Mouse (Mus musculus) intestine, embryonic 16.5 days (tissue): ENCODE results near the gene Gm49486. TPM values are rescaled to one million over a fixed set of nuclear protein-coding genes. Genes with fewer than 3 reads are reported as not detected.

Experiments
- ATAC-seq: fragments of 200-750 bp; cut with Nextera tagmentation; 2 replicates; pipeline ENCODE4 v1.8.0; 2017; ENCODE audit warnings: moderate TSS enrichment, moderate library complexity
- H3K27ac ChIP-seq: fragments of 300-500 bp; sonication (generic); 2 replicates; pipeline ENCODE4 v1.5.1; 2014; ENCODE audit warnings: mild to moderate bottlenecking, low read length
- H3K27me3 ChIP-seq: fragments of 300-500 bp; sonication (generic); replicated peaks from 2 replicates; pipeline ENCODE4 v1.6.1; 2014; ENCODE audit warnings: low read length, control low read depth, mixed read lengths; ENCODE audit not compliant: control insufficient read depth, insufficient read depth
- H3K36me3 ChIP-seq: fragments of 300-500 bp; sonication (generic); 2 replicates; pipeline ENCODE4 v1.6.1; 2014; ENCODE audit warnings: low read length, control low read depth; ENCODE audit not compliant: control insufficient read depth, insufficient read depth
- H3K4me1 ChIP-seq: fragments of 300-500 bp; sonication (generic); 2 replicates; pipeline ENCODE4 v1.6.1; 2014; ENCODE audit warnings: low read length, control low read depth, mixed read lengths; ENCODE audit not compliant: control insufficient read depth, insufficient read depth
- H3K4me2 ChIP-seq: fragments of 300-500 bp; sonication (generic); 2 replicates; pipeline ENCODE4 v1.6.1; 2014; ENCODE audit warnings: low read depth, low read length, control low read depth
- H3K4me3 ChIP-seq: fragments of 300-500 bp; sonication (generic); 2 replicates; pipeline ENCODE4 v1.5.1; 2014; ENCODE audit warnings: mild to moderate bottlenecking, low read length
- H3K9ac ChIP-seq: fragments of 300-500 bp; sonication (generic); 2 replicates; pipeline ENCODE4 v1.6.1; 2014; ENCODE audit warnings: low read depth, low read length
- H3K9me3 ChIP-seq: fragments of 300-500 bp; sonication (generic); 2 replicates; pipeline ENCODE4 v1.6.1; 2016; ENCODE audit warnings: low read length, control low read depth; ENCODE audit not compliant: control insufficient read depth
- WGBS: fragments of 180-500 bp; shearing (Covaris S2); extraction: QIAGEN DNeasy Blood & Tissue Kit; methylation state at CpG from one replicate; pipeline ENCODE4 v1.1.7; 2014; 5-methylcytosine and 5-hydroxymethylcytosine counted together
- polyA plus RNA-seq: library from polyadenylated mRNA; unstranded; fragments of >200 nt; fragmentation: Nextera tagmentation; extraction: Ambion mirVana; gene quantifications from 2 replicates; pipeline ENCODE4 v1.2.1, GENCODE M21; 2015

Gene Gm49486
- 0.29 and 0.32 TPM in 2 replicates for polyA plus RNA-seq

DNA sequence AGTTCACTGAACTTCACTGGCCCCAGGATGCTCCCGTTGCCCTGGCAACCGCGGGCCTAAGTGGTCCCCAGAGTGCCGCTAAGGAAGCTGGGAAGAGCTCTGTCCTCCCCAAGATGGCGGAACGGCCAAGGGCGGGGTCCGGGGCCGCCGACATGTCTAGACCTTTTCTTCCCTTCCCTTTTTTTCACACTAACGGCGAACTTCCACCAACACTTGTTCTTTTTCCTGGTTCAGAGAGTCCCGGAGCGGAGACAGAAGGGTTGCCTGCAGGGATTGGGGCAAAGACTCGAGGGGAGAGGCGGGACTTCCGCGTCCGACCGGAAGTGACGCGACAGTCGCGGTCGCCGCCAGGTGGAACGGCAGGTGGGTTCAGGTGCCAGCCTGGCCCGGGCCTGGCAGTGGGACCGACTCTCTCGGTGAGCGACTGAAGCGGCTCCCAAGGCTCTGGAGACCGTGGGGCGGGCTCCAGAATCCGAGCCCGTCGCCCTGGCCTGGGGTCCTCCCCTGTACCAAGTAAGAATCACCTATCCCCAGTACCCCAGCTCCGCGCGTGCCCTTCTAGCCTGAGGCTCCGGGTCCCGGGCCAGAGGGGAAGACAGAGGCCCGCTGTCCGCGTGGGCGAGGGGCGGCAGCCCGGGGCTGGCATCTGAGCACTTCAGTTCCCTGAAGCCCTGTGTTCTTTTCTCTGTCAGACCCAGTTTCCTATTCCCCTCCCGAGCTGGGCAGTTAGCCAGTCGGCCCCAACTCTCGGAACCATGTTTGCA, at the start of gene Gm49486, which contains the start of gene Pick1:
TSS of gene Gm49486 (plus strand) at position 334 of the 764 bp plus-strand sequence.
TSS of gene Pick1 (plus strand) at position 116 of the 764 bp plus-strand sequence.
- ATAC-seq, result peak; percentile 90
- WGBS, result under 1% methylated on average over 51 of the region's 51 CpGs
- no peaks in the 10 kb centered on the region for H3K4me1 ChIP-seq

DNA sequence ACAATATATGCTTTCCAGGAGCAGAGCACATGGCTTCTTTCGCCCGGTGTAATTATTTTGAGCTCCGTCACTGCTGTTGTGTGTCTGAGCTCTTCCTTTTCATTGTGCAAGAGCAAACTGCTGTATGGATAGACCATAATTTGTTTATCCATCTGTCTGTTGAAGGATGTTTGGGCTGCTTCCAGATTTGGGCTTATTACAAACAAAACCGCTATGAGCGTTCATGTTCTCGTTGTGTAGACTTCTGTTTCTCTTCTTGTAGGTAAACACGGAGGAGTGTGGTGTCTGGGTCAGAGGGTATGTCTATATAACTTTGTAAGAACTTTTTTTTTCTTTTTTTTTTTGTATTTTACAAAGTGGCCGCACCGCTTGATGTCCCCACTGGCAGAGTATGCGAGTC, 44.0 kb upstream of the Gm49486 start:
- WGBS, result 55% methylated on average over 10 of the region's 10 CpGs
- no peaks in the 10 kb centered on the region for H3K4me1 ChIP-seq
- no peak overlapping the region for H3K4me3 ChIP-seq
- no peak overlapping the region for H3K9ac ChIP-seq
- ATAC-seq, result no peak
- H3K4me2 ChIP-seq, result no peak overlapping the region
- no peaks in the 10 kb centered on the region for H3K36me3 ChIP-seq
- H3K27me3 ChIP-seq, result no peaks in the 10 kb centered on the region
- H3K27ac ChIP-seq, result no peak overlapping the region
- no peaks in the 10 kb centered on the region for H3K9me3 ChIP-seq

More for the DNA sequence above, at the start of gene Gm49486, which contains the start of gene Pick1:
- Histone ChIP-seq H3K4me3 (peak within 1 kb of the TSS; percentile 81), H3K4me2 (peak within 1 kb of the TSS; percentile 94), H3K9me3 (no peaks in the 10 kb centered on the region), H3K36me3 (peaks cover 9% of the 10 kb centered on the region; the same call in 1 of the 2 replicates), H3K9ac (peak within 1 kb of the TSS; percentile 93), H3K27ac (peak within 1 kb of the TSS; percentile 98), H3K27me3 (no peaks in the 10 kb centered on the region)

DNA sequence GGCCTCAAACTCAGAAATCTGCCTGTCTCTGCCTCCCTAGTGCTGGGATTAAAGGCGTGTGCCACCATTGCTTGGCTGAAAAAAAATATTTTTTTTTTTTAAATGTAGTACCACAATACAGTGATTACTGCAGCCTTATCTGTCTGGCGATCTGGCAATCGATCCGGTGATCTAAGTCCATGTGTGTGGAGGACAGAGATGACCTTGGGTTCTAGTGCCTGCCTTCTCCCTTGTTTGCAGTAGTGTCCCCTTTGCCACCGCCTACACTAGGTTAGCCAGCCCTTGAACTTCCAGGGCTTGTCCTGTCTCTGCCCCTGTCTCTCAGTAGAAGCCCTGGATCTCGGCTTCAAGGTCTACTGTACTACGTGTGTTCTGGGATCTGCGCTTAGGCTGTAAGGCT, 41.4 kb upstream of the Gm49486 start:
- Histone ChIP-seq H3K4me3 (no peak overlapping the region), H3K27me3 (no peaks in the 10 kb centered on the region), H3K36me3 (no peaks in the 10 kb centered on the region), H3K9ac (no peak overlapping the region), H3K27ac (no peak overlapping the region), H3K4me2 (no peak overlapping the region), H3K9me3 (no peaks in the 10 kb centered on the region), H3K4me1 (no peaks in the 10 kb centered on the region)
- 86% methylated on average over 8 of the region's 8 CpGs for WGBS
- no peak for ATAC-seq

DNA sequence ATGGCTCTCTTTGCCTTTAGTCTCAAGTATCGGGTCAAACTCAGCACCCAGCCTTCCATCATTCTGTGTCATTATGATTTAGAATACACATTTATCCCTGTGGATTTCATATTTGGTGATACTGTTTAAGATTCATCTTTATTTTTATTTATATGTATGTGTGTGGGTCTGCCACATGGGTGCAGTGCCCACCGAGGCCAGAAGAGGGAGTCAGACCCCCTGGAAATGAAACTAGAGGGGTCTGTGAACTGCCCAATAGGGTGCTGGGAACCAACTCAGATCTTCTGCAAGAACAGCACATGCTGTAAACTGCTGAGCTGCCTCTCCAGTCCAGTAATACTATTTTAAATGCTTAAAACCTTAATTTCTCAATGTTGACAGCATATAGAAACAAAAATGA, 37.8 kb upstream of the Gm49486 start:
- Histone ChIP-seq H3K27ac (no peak overlapping the region), H3K4me3 (no peak overlapping the region), H3K4me1 (no peaks in the 10 kb centered on the region), H3K9me3 (no peaks in the 10 kb centered on the region), H3K36me3 (no peaks in the 10 kb centered on the region), H3K9ac (no peak overlapping the region), H3K27me3 (no peaks in the 10 kb centered on the region), H3K4me2 (no peak overlapping the region)
- ATAC-seq, result no peak
- 91% methylated on average over 2 of the region's 2 CpGs for WGBS

DNA sequence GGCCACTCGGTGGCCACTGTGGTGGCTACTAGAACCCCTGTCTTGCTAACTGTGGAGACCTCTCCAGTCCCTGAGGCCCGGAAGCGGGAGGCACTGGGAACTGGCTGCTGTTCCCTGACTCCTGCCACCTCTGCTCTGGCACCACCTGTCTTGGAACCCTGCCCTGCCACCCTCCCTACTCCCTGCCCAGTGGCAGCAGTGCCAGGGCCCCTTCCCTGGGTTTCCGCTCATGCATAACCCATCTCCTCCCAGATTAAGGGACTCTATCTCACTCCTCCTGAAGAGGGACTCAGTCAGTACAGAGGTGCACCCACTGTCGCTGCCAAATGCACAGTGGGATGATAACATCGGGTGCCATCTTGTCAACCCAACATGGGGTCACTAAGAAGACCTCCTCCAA, 36.7 kb upstream of the Gm49486 start:
- Histone ChIP-seq H3K9ac (no peak overlapping the region), H3K27me3 (no peaks in the 10 kb centered on the region), H3K9me3 (no peaks in the 10 kb centered on the region), H3K27ac (no peak overlapping the region), H3K4me1 (no peaks in the 10 kb centered on the region), H3K36me3 (no peaks in the 10 kb centered on the region), H3K4me3 (no peak overlapping the region), H3K4me2 (no peak overlapping the region)
- no peak for ATAC-seq
- 86% methylated on average over 6 of the region's 6 CpGs for WGBS

DNA sequence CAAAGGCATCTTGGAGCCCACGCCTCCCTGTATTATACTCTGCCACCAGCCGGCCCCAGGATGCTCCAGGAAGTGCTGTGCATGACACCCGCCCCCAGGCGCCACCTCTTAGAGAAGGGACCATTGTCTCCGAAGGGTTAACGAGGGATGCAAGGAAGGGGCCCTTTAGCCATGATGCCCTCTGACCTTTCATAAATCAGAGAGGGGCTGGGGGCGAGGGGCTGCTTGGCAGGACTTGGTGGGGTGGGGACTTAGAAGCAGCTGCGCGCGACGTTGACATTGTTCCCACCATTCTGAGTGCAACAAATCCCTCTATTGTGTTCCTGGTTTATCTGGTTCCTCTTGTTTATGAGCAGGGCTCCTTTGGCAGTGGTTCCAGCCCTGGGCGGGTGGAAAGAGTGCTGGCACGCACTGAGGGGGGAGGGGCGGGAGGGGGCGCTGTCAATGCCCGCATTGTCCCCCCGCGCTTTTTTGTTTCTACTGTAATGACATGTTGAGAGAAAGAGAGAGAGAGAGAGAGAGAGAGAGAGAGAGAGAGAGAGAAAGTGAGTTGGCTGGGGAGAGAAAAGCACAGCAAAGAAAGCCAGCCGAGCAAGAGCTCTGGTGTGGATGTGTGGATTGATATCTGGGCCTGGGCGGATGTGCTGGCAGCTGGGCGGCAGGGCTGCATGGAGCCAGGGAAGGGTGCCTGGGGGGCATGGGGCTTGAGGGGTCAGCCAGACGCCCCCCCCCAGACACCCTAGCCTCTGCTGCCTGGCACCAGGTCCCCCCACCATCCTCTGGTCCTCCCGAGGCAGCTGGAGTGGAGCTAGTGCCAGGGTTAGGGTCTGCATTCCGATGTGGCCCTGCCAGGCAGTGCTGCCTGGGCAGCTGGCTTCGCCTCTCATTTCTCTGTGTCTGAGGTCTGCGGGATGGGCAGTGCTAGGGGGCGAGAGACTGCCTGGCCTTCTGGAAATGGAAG, 36.0 kb upstream of the Gm49486 start:
- Histone ChIP-seq H3K27ac (no peak overlapping the region), H3K27me3 (no peaks in the 10 kb centered on the region), H3K9ac (no peak overlapping the region; the same call in 1 of the 2 replicates)

DNA sequence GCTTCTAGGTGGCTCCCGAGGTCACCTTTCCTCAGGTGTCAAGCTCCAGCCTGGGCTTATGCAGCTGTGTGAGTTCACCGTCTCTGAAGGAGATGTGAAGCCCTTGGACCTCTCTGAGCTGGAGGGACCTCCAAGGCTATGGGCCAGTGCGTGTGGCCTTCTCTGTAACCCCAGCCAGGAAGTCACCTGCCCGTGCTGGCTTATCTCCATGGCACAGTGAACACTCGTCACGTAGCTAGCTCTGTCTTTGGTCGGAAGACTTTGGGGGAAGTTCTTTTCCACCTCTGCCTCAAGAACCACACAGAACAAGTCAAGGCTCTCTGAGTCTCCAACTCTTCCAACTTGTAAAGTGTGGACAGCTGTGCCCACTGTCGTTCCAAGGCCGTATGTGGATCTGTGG, 35.1 kb upstream of the Gm49486 start:
- H3K9me3 ChIP-seq, result no peaks in the 10 kb centered on the region
- no peak overlapping the region for H3K27ac ChIP-seq
- no peak overlapping the region for H3K9ac ChIP-seq
- no peaks in the 10 kb centered on the region for H3K27me3 ChIP-seq
- H3K36me3 ChIP-seq, result no peaks in the 10 kb centered on the region
- no peak overlapping the region for H3K4me2 ChIP-seq
- H3K4me1 ChIP-seq, result no peaks in the 10 kb centered on the region
- no peak overlapping the region for H3K4me3 ChIP-seq
- 76% methylated on average over 9 of the region's 9 CpGs for WGBS
- ATAC-seq, result no peak

More for the DNA sequence above, 36.0 kb upstream of the Gm49486 start:
- Histone ChIP-seq H3K4me1 (no peaks in the 10 kb centered on the region), H3K4me3 (no peak overlapping the region), H3K9me3 (no peaks in the 10 kb centered on the region), H3K36me3 (no peaks in the 10 kb centered on the region), H3K4me2 (peak overlapping the region; percentile 13; the same call in 1 of the 2 replicates)
- 36% methylated on average over 27 of the region's 27 CpGs for WGBS
- ATAC-seq, result peak; percentile 68

DNA sequence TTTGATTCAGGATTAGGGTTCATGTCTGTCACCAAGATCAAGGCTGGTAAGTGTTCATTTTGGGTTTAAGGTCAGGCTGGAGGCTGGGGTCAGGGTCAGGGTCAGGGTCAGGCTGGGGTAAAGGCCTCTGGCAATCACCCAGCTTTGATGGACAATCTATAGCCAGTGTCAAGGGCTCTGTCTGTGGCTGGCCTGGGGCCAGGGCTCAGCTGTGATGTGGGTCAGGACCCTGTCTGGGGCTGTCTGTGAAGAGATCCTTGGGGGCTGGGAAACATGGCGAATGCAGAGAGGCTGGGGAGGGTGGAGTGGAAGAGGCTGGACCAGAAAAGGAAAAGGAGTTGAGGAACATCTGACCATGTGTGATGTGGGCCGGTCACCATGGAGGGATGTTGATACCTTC, 34.2 kb upstream of the Gm49486 start:
- H3K27me3 ChIP-seq, result no peaks in the 10 kb centered on the region
- no peak overlapping the region for H3K4me2 ChIP-seq
- no peak overlapping the region for H3K9ac ChIP-seq
- H3K9me3 ChIP-seq, result no peaks in the 10 kb centered on the region
- no peak for ATAC-seq
- 83% methylated on average over 2 of the region's 2 CpGs for WGBS
- H3K4me3 ChIP-seq, result no peak overlapping the region
- no peak overlapping the region for H3K27ac ChIP-seq
- H3K36me3 ChIP-seq, result no peaks in the 10 kb centered on the region
- H3K4me1 ChIP-seq, result no peaks in the 10 kb centered on the region

DNA sequence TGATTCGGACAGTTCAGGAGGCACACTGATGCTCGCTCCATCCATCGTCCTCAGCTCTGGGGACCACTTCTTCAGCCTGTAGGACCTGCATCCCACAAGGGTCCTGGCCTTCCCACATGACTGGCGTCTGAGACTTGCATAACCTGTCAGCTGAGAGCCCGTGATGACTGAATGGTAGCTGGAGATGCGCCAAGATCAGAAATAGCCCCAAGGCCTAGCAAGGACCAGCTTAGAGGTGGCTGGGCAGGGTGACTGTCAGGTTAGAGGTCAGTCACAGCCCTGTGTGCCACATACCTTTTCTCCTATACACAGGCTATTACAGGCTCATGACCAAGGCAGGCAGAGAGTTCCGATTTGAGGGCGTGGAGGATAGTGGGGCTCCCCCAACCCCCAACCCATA, 33.7 kb upstream of the Gm49486 start:
- no peak overlapping the region for H3K4me2 ChIP-seq
- H3K4me3 ChIP-seq, result no peak overlapping the region
- H3K36me3 ChIP-seq, result no peaks in the 10 kb centered on the region
- no peak overlapping the region for H3K27ac ChIP-seq
- no peak for ATAC-seq
- H3K27me3 ChIP-seq, result no peaks in the 10 kb centered on the region
- no peaks in the 10 kb centered on the region for H3K9me3 ChIP-seq
- H3K9ac ChIP-seq, result no peak overlapping the region
- no peaks in the 10 kb centered on the region for H3K4me1 ChIP-seq
- 84% methylated on average over 8 of the region's 8 CpGs for WGBS
